Mouse (Mus musculus): ENCODE data around the gene Adcy5. TPM values are rescaled to one million over a fixed set of nuclear protein-coding genes. Genes with fewer than 3 reads are reported as not detected.

Adcy5 gene
- polyA plus RNA-seq, 3 experiments from 2014 or later = 0.04 to 0.33 (median 0.10) TPM

- ATAC-seq = no peak
Measured at GRCm38 (mm10) chr16:35206426-35206825, 51.7 kb downstream of the Adcy5 start.

GRCm38 (mm10) chr16:35208796-35209195 lies 54.1 kb downstream of the Adcy5 start:
- ATAC-seq = no peak

GRCm38 (mm10) chr16:35209753-35210152 lies 55.1 kb downstream of the Adcy5 start:
- no peak for ATAC-seq

DNA sequence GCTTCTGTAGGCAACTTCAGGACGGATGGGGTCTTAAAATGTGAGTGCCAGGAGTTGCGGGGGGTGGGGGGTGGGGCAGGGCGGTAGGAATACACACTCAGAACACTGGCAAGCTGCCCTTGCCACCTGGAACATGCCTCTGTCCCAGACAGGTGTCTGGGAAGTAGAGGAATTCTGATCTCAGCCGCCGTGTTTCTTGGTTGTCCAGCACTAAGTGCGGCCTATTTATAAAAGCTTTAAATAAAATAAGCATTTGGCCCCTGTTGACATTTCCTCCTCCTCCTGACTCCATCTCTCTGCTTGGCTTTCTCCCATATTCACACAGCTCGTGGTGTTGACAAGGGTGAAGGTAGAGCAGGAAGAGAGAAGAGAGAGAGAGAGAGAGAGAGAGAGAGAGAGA lies 60.4 kb downstream of the Adcy5 start:
- no peak for ATAC-seq

DNA sequence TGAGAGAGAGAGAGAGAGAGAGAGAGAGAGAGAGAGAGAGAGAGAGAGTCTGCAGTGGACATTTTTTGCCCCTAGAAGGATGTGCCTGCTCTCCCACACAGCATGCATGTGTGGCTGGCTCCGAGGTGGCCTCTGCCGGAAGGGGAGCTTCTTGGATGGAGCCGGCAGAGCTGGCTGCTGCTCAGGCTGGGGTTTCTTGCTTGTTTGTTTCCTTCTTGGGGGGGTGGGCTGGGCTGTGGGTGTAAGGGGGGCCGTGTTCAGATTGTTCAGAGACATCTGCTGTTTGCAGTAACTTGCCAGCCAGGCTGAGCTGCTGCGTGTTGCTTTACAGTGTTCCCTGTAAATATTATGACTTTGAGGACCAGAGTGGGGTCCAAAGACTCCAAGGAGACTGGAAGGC lies 60.8 kb downstream of the Adcy5 start:
- no peak for ATAC-seq

GRCm38 (mm10) chr16:35216826-35217491 lies 62.3 kb downstream of the Adcy5 start:
- ATAC-seq = no peak

- ATAC-seq = no peak
Measured at GRCm38 (mm10) chr16:35220412-35220811, 65.7 kb downstream of the Adcy5 start.

GRCm38 (mm10) chr16:35221581-35221980 lies 66.9 kb downstream of the Adcy5 start:
- no peak for ATAC-seq

DNA sequence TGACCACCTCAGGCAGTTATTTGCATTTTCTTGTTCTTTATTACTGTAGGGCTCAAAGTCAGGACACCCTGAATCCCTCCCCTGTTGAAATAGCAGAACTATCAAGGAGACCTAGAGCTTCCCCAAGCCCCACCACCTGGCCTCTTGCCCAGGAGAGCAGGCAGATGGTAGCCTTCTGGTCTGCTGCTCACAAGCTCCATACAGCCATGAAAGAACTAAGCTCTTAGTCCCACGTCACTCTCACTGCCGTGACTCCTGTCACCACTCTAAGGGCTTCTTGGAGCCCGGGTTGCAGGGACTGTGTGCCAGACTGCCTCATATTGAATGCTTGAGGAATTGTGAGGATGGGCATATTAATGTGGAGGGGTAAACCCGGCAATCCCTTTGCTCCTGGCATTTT lies 69.3 kb downstream of the Adcy5 start:
- ATAC-seq = no peak

DNA sequence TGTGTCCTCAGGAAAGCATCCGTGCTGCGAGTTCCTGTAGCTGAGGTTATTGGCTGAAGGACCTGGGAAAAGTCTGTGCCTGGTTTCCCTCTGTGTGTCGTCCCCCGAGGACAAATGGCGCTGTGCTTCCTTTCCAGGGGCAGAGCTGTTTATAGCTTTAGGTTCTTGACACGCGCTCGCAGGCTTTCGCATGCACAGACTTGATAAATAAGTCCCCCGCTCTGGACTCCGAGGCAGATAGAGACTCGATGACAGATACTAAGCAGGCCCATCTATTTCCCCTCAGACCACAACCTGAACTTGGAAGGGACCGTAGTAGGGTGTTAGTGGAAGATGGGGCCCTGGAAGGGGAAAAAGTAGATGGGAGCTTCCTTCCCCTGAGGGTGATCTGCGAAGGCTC lies 70.0 kb downstream of the Adcy5 start:
- no peak for ATAC-seq

- no peak for ATAC-seq
Measured at GRCm38 (mm10) chr16:35229582-35229981, 74.9 kb downstream of the Adcy5 start.

GRCm38 (mm10) chr16:35232153-35232750 lies 77.6 kb downstream of the Adcy5 start:
- ATAC-seq = no peak

DNA sequence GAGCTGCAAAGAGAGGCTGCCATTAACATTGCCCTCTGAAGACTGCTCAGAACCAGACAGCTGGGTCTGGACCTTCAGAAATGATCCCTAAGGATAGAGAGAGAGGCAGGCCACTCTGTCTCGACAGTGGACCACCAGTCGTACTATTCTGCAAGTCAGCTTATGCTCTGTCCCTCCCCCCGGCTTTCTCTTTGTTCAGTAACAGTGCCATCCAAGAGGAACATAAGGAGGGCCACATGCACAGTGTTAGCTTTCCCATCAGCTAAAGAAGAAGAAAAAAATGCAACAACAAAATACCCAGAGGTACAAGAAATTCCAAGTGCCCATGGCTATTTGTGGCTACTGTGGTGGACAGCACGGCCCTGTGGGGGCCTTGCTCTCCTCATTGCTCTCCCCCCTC lies 78.7 kb downstream of the Adcy5 start:
- no peak for ATAC-seq

GRCm38 (mm10) chr16:35237091-35237490 lies 82.4 kb downstream of the Adcy5 start:
- ATAC-seq = no peak

- no peak for ATAC-seq
Measured at GRCm38 (mm10) chr16:35239318-35239965, 84.8 kb downstream of the Adcy5 start.

GRCm38 (mm10) chr16:35239966-35240730 lies 85.5 kb downstream of the Adcy5 start:
- no peak for ATAC-seq

DNA sequence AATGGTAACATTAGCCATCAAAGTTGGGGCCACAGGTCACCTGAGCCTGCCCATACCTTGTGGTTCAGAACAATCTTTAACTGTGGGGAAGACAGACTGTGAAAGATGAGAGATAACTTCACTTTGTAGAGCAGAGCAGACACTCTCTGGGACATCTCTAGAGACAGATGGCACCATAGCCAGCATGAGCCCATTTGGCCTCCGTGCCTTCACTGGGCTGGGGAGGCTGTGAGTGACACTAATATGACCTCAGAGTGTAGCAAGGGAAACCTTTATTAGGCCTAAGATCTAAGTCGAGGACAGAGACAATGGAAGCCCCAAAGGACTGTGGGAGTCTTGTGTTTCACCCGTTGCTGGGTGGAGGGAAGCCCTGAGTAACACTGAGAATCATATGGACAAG lies 92.7 kb downstream of the Adcy5 start:
- ATAC-seq = no peak

DNA sequence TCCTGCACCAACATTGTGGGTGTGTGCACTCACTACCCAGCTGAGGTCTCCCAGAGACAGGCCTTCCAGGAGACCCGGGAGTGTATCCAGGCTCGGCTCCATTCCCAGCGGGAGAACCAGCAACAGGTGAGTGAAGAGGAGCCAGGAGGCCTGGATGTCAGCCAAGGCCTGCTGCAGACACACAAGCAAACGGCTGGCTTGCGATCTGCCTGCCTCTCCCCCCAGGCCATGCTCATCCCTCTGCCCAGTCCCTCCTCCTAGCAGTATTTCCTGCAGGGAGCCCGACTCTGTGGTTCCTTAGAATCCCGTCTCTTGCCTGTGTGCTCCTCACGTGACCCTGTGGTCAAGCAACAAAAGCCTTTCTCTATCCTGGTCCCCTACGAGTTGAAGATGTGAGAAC lies 94.1 kb downstream of the Adcy5 start:
- no peak for ATAC-seq

DNA sequence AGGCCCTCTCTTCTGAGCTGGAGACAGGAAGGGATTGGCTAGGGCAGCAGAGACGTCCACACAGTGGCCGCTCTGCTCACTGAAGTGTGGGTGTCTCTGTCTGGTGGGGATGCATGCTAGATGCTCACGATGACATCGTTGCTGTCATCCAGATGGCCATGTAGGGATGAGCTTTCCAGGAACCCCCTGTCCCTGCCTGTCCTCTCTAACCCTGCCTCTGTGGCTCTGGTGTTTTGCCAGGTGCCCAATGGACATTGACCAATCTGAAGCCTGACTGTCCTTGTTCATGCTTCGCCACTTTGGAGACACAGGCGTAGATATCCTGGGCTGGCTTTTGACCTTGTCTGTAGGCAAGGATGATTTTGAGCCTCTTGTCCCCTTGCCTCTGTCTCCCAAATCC lies 95.1 kb downstream of the Adcy5 start:
- ATAC-seq = no peak

DNA sequence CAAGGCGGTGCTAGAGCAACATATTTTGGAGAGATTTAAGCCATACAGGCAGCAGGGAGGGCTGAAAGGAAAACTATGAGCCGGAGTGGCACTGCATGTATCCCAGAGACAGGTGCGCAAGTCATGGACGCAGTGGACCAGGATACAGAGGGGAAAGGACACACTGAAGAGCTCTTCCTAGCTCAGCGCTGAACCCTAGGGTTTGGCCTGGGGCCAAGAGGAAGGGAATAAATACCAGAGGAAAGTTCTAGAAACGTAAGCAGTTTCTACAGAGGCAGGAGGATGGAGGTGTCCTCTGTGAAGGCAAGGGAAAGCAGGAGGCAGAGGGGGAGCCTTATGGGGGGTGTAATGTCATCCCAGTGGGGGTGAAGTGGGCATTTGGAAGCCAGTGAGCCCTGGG lies 97.0 kb downstream of the Adcy5 start:
- no peak for ATAC-seq

GRCm38 (mm10) chr16:35252967-35253366 lies 98.3 kb downstream of the Adcy5 start:
- ATAC-seq = no peak

GRCm38 (mm10) chr16:35255981-35256380 lies 101.3 kb downstream of the Adcy5 start:
- no peak for ATAC-seq

- no peak for ATAC-seq
Measured at GRCm38 (mm10) chr16:35270353-35270934, 115.8 kb downstream of the Adcy5 start.

All from inflammation-experienced regulatory T-cells, adult 6 months (primary cell).